Mouse (Mus musculus) heart, postnatal 0 days (tissue): ENCODE measurements around the gene Far2. TPM values are rescaled to one million over a fixed set of nuclear protein-coding genes. Genes with fewer than 3 reads are reported as not detected.
"Not testable (repeated sequence)": the region's sequence is repeated elsewhere in the genome, so short reads cannot be mapped to it uniquely, and the experiment has no call there.

Experiments
- ATAC-seq: fragments of 200-750 bp; cut with Nextera tagmentation; 2 replicates; pipeline ENCODE4 v1.8.0; 2017; ENCODE audit warnings: low read depth, moderate number of reproducible peaks, moderate library complexity; ENCODE audit not compliant: insufficient read depth
- DNase-seq: peaks from one replicate; pipeline ENCODE4 v3.0.0-alpha.2; 2016; ENCODE audit warnings: low spot score
- H3K27ac ChIP-seq: fragments of 300-500 bp; sonication (generic); 2 replicates; pipeline ENCODE4 v1.5.1; 2014; ENCODE audit warnings: low read depth, mild to moderate bottlenecking
- H3K27me3 ChIP-seq: fragments of 300-500 bp; sonication (generic); 2 replicates; pipeline ENCODE4 v1.6.1; 2014; ENCODE audit warnings: low read length, mixed read lengths; ENCODE audit not compliant: control insufficient read depth, insufficient read depth
- H3K36me3 ChIP-seq: fragments of 300-500 bp; sonication (generic); replicated peaks from 2 replicates; pipeline ENCODE4 v1.6.1; 2014; ENCODE audit warnings: low read length, mixed read lengths; ENCODE audit not compliant: control insufficient read depth, insufficient read depth
- H3K4me1 ChIP-seq: fragments of 300-500 bp; sonication (generic); 2 replicates; pipeline ENCODE4 v1.6.1; 2014; ENCODE audit warnings: antibody characterized with exemption; ENCODE audit not compliant: control insufficient read depth, insufficient read depth
- H3K4me2 ChIP-seq: fragments of 300-500 bp; sonication (generic); 2 replicates; pipeline ENCODE4 v1.6.1; 2014; ENCODE audit warnings: low read depth, mild to moderate bottlenecking, low read length, moderate library complexity
- H3K4me3 ChIP-seq: fragments of 300-500 bp; sonication (generic); 2 replicates; pipeline ENCODE4 v1.5.1; 2014; ENCODE audit warnings: low read depth, low read length
- H3K9ac ChIP-seq: fragments of 300-500 bp; sonication (generic); replicated peaks from 2 replicates; pipeline ENCODE4 v1.6.1; 2014; ENCODE audit warnings: low read depth, low read length, mixed read lengths
- H3K9me3 ChIP-seq: fragments of 300-500 bp; sonication (generic); replicated peaks from 2 replicates; pipeline ENCODE4 v1.6.1; 2016; ENCODE audit warnings: low read length; ENCODE audit not compliant: control insufficient read depth
- CTCF ChIP-seq: IDR thresholded peaks from 2 replicates; pipeline ENCODE4 v1.5.1; 2016; ENCODE audit warnings: antibody characterized with exemption, control low read depth, low read depth
- EP300 ChIP-seq: IDR thresholded peaks from 2 replicates; pipeline ENCODE4 v1.6.1; 2016; ENCODE audit warnings: antibody characterized with exemption, low read depth
- WGBS: fragments of 180-500 bp; shearing (Covaris S2); extraction: QIAGEN DNeasy Blood & Tissue Kit; methylation state at CpG from one replicate; pipeline ENCODE4 v1.1.7; 2014; 5-methylcytosine and 5-hydroxymethylcytosine counted together
- polyA plus RNA-seq: library from polyadenylated mRNA; unstranded; fragments of >200 nt; fragmentation: Nextera tagmentation; extraction: Ambion mirVana; gene quantifications from 2 replicates; pipeline ENCODE4 v1.2.1, GENCODE M21; 2015
- total RNA-seq: library from RNA; depleted of rRNA; stranded (reverse); fragments of >200 nt; gene quantifications from 2 replicates; pipeline ENCODE4 v1.2.3, GENCODE M21; 2014; ENCODE audit warnings: low replicate concordance

Gene Far2
- total and polyA plus RNA-seq, 2 experiments from 2014 or later = 0.64 TPM; not detected in 1

GRCm38 (mm10) chr6:148117696-148118095, 70.6 kb downstream of the Far2 start:
- ATAC-seq = no peak
- no peaks in the 10 kb centered on the region for H3K9me3 ChIP-seq
- no peak overlapping the region for H3K27ac ChIP-seq
- no peak for DNase-seq
- H3K36me3 ChIP-seq = no peaks in the 10 kb centered on the region
- H3K27me3 ChIP-seq = no peaks in the 10 kb centered on the region
- no peak overlapping the region for H3K9ac ChIP-seq
- no peak overlapping the region for H3K4me2 ChIP-seq
- no peak for TF ChIP-seq CTCF
- TF ChIP-seq EP300 = no peak
- no peaks in the 10 kb centered on the region for H3K4me1 ChIP-seq
- 74% methylated on average over 1 of the region's 1 CpGs for WGBS
- no peak overlapping the region for H3K4me3 ChIP-seq

GRCm38 (mm10) chr6:148120703-148121102, 73.6 kb downstream of the Far2 start:
- Histone ChIP-seq H3K9ac (no peak overlapping the region), H3K4me3 (no peak overlapping the region), H3K4me2 (no peak overlapping the region), H3K27ac (no peak overlapping the region), H3K9me3 (no peaks in the 10 kb centered on the region), H3K36me3 (no peaks in the 10 kb centered on the region), H3K27me3 (no peaks in the 10 kb centered on the region), H3K4me1 (no peaks in the 10 kb centered on the region)
- 65% methylated on average over 1 of the region's 1 CpGs for whole genome bisulfite sequencing
- TF ChIP-seq CTCF = no peak
- TF ChIP-seq EP300 = no peak
- no peak for ATAC-seq
- no peak for DNase-seq

GRCm38 (mm10) chr6:148126851-148127250, 79.8 kb downstream of the Far2 start:
- not testable (repeated sequence) for H3K27ac ChIP-seq, H3K36me3 ChIP-seq, H3K4me2 ChIP-seq, H3K9me3 ChIP-seq, H3K4me1 ChIP-seq, DNase-seq, H3K9ac ChIP-seq, H3K27me3 ChIP-seq, H3K4me3 ChIP-seq, ATAC-seq
- WGBS = 70% methylated on average over 10 of the region's 10 CpGs

GRCm38 (mm10) chr6:148132314-148132713, 85.3 kb downstream of the Far2 start:
- Histone ChIP-seq H3K4me1 (no peaks in the 10 kb centered on the region), H3K4me2 (no peak overlapping the region), H3K9ac (no peak overlapping the region), H3K27me3 (no peaks in the 10 kb centered on the region), H3K4me3 (no peak overlapping the region), H3K9me3 (no peaks in the 10 kb centered on the region), H3K27ac (no peak overlapping the region), H3K36me3 (no peaks in the 10 kb centered on the region)
- ATAC-seq (no peak), DNase-seq (no peak)
- 75% methylated on average over 10 of the region's 10 CpGs for WGBS
- TF ChIP-seq CTCF (no peak), EP300 (no peak)

GRCm38 (mm10) chr6:148133536-148133935, 86.5 kb downstream of the Far2 start:
- H3K4me1 ChIP-seq = no peaks in the 10 kb centered on the region
- no peaks in the 10 kb centered on the region for H3K36me3 ChIP-seq
- no peaks in the 10 kb centered on the region for H3K27me3 ChIP-seq
- H3K27ac ChIP-seq = no peak overlapping the region
- ATAC-seq = no peak
- no peak overlapping the region for H3K4me3 ChIP-seq
- no peak overlapping the region for H3K9ac ChIP-seq
- H3K9me3 ChIP-seq = no peaks in the 10 kb centered on the region
- TF ChIP-seq CTCF (no peak), EP300 (no peak)
- DNase-seq = no peak
- no peak overlapping the region for H3K4me2 ChIP-seq

- H3K4me1 ChIP-seq = no peaks in the 10 kb centered on the region
- WGBS = 22% methylated on average over 9 of the region's 9 CpGs
- no peak overlapping the region for H3K4me2 ChIP-seq
- peak; percentile 84 for TF ChIP-seq CTCF
- no peak for TF ChIP-seq EP300
- H3K27me3 ChIP-seq = no peaks in the 10 kb centered on the region
- H3K36me3 ChIP-seq = no peaks in the 10 kb centered on the region
- peak; percentile 75 for DNase-seq
- H3K9ac ChIP-seq = no peak overlapping the region
- no peaks in the 10 kb centered on the region for H3K9me3 ChIP-seq
- H3K4me3 ChIP-seq = no peak overlapping the region
- H3K27ac ChIP-seq = no peak overlapping the region
- 0 out of 2 replicates have a peak, but pooled peaks have one; percentile 53 for ATAC-seq
Measured at GRCm38 (mm10) chr6:148135769-148136382, 88.8 kb downstream of the Far2 start.
